Mouse (Mus musculus) lung, postnatal 10 days (tissue): ENCODE results near the gene Gas8.
"Not testable (repeated sequence)": the region's sequence is repeated elsewhere in the genome, so short reads cannot be mapped to it uniquely, and the experiment has no call there.

ENCODE experiments used
- DNase-seq: peaks from one replicate; pipeline ENCODE4 v3.0.0; 2021

Gene Gas8

DNA sequence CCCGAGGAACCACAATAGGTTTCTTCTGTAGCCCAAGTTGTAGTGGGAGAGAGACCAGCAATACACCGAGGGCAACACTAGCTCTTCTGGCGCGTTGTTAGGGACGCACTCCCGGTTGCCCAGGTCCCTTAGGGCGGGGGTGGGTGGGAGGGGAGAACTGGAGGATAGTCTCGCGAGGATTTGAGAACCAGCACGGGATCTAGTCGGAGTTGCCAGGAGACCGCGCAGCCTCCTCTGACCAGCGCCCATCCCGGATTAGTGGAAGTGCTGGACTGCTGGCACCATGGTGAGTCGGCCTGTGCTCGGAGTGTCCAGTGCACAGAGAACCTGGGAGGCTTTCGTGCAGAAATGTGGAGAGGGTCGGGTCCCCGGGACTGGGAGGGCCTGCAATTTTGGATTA lies at the start of gene Gas8:
Gas8 (plus strand) TSS at position 168 of the 400 bp plus-strand sequence.
- DNase-seq: peak; percentile 94

DNA sequence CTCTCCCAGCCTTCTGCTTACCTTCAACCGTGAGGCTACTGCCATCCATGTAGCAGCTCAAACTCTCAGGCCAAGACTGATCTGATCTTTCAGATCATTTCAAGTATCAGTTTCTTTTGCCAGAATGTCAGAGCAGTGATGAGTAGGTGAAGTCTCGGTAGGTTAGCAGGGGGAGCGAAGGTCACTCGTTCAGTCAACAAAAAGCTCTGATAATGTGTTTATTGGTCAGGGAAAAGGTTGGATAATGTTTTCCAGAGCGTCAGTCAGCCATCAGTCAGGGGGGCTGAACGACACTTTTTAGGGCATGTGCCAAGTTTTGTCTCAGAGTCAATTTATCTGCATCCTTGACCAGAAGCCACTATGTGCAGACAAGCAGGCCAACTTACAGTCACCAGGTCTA lies 45.6 kb upstream of the Gas8 start:
- not testable (repeated sequence) for DNase-seq

DNA sequence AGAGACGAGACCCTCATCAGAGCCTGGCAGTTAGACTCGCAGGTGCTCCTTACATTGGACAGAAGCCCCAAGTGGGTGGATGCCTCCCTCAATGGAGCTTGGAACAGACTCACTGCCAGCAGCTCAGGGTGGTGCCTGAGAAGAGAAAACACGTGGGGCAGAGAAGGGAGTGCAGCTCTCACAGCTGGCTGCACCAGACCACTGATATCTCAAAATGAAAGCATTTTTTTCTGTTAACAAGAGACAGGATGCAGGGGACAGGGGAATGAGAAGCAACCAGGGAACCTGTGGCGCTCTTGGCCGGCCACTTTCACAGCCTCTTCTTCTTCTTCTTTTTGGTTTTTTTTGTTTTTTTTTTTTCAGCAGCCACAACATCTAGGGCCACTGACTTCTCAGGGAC lies 44.1 kb upstream of the Gas8 start:
- DNase-seq: not testable (repeated sequence)

- peak; percentile 17 for DNase-seq
Observed at GRCm38 (mm10) chr8:123476911-123477736, 41.5 kb upstream of the Gas8 start.

GRCm38 (mm10) chr8:123477737-123478258 lies 40.8 kb upstream of the Gas8 start, which contains the start of gene Afg3l1:
Gene Afg3l1, plus strand, starts transcription at chr8:123477903.
- peak; percentile 95 for DNase-seq

DNA sequence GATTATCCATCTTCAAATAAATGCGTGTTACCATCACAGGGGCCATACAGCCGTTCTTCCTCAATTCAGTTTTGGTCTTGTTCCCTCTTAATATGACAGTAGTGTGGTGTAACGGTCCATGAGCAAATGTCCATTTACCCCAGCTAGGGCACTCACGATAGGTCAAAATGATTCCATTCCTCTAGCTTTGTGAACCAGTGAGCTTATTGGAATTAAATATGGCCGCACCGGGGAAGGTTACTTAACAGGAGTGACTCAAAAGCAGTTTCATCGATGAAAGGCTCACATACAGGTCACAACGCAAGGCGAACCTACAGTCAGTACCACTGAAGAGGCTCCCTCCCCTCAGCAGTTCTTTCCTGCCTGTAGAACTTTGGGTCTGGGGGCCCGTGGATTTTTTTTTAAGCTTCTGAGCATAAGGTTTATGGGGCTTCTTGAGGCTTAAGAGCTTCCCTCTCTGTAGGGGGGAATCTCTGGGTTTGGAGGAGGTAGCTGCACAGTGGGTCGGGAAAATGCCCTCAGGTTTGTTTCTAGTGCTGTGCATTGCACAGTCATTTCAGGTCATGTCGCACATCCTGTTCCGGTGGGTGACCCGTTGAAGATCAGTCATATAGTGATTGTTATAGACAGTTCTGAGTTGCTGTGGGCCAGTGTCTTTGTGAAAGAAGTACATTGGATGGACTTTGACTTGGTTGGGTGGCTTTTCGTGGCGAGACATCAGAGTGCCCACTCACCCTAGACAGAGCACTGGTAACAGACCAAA lies 40.0 kb upstream of the Gas8 start:
- DNase-seq: peak; percentile 8

GRCm38 (mm10) chr8:123482627-123483026 lies 36.0 kb upstream of the Gas8 start:
- peak; percentile 22 for DNase-seq

- peak; percentile 43 for DNase-seq
Observed at GRCm38 (mm10) chr8:123491280-123492075, 27.2 kb upstream of the Gas8 start.

DNA sequence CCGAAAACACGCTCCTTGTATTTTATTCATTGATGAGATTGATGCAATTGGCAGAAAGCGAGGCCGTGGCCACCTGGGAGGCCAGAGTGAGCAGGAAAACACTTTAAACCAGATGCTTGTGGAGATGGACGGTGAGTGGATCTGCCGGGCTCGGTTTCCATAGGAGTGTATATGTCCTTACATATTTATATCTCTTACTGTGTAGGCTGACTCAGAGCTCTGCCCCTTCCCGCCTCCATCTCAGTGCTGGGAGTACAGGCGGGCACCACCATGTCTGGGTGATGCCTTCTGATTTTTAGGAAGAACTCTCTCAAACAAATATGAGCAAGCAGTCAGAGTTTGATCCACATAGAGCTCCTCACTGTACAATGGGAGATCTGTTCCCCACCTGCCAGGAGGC lies 25.7 kb upstream of the Gas8 start:
- DNase-seq: no peak

DNA sequence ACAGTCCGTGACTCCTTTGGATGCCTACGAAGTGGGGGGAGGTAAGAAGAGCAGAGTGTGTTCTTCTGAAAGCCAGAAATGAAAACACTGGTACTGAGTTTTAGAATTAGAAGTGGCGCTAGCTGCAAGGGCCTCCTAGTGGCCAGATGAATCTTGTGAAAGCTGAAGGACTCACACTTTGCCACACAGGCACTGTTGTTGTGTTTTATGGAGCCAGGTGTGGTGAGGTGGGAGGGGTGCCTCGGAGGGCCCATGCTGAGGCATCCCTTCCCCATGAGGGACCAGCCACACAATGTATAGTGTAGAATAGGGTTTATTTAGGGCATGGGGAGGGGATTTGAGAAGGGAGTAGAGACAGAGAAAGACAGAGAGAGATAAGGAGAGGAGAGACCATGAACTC lies 20.9 kb upstream of the Gas8 start:
- no peak for DNase-seq

- DNase-seq: no peak
Observed at GRCm38 (mm10) chr8:123498963-123499362, 19.7 kb upstream of the Gas8 start.

DNA sequence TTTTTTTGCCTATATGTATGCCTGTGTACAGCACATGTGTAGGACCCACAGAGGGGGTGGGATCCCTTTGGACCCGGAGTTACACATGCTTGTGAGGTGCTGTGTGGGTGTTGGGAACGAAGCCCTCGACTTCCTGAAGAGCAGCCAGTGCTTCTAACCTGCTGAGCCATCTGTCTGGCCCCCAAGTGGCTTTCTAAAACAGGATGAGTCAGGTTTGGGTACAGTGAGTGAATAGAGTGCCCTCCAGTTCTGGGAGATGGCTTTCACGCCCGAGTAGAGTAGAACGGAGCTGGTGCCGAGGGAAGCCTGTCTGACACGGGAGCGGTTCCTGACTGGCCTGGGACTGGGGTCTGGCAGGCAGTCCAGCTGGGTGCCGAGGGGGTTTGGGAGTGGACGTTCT lies 19.1 kb upstream of the Gas8 start:
- no peak for DNase-seq

GRCm38 (mm10) chr8:123502192-123502591 lies 16.4 kb upstream of the Gas8 start:
- DNase-seq: peak; percentile 17

GRCm38 (mm10) chr8:123503801-123504467 lies 14.7 kb upstream of the Gas8 start:
- no peak for DNase-seq

DNA sequence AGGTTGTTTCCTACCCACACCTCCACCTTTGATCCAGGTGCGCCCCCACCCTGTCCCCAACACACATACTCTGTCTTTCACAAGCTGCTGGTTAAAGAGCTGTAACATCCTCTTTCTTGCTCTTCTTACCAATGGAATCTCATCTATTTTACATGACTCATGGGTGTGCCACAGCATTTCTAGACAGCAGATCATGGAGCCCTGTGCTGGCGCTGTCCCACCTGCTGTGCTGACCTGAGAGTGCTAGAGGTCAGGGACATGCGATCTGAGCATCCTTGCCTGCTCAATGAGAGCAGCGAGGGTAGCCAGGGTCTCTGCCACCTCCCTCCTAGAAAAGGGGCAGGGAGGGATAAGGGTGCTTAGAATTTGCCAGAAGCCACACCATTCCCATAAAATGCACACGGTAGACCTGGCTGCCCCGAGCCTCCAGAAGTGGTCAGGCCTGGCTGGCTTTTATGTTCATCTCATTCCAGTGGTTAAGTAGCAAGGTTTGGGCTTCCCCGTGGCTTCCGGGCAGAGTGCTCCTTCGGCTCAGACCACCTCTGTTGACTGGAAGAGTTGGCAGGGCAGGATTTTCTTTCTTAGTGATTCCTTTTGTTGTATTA lies 13.9 kb upstream of the Gas8 start:
- no peak for DNase-seq

DNA sequence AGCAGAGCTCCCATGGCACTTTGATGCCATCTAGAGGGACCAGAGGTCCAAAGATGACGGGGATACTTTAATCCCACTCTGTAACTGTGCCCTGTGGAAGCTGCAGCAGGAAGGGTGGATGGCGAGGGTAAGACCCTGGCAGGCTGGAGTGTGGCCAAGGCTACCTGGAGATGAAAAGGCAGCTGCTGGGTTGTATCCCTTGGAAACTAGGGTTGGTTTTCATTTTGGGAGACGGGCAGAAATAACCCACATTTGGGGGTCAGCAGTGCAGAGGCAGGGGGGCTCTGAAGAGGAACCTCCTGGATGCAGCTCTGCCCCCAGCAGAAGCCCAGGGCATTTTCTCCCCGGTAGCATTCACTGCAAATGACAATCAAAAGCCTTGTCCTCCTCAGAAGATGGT lies 13.4 kb upstream of the Gas8 start:
- DNase-seq: no peak

DNA sequence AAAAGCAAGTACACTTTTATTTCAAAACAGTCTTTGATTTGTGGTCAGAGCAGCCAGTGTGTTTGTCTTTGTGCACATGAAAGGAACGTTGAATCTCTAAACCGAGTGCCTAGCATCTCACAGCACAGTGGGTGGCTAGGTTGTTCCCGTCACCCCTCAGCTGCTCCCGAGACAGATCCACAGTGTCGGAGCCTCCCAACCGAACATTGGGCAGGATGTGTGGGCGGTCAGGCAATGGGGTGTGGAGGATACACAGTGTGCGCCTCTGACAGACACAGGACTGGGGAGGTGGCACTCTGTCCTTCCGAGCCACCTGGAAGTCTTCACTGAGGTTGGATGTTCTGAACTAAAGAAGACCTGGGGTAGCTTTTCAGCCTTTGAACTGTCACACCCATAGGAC lies 12.9 kb upstream of the Gas8 start:
- no peak for DNase-seq

DNA sequence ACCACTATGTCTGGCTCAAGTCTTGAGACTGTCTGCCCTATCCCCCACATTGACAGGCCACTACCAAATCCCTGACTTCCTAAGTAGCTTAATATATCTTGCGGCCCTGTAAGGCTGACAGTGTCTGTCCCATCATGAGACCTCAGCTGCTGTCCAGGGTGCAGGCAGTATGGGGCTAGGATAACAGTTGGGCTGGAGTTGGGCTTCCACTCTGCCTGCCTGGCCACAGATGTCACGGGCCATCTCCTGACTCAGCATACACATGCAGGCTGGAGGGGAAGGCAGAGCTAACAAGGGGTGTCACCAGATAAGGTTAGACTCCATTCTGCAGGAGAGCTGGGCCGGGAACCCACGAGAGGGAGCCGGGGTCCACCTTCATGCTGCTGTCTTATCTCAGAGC lies 11.5 kb upstream of the Gas8 start:
- DNase-seq: no peak

GRCm38 (mm10) chr8:123510819-123511218 lies 7.8 kb upstream of the Gas8 start:
- no peak for DNase-seq

DNA sequence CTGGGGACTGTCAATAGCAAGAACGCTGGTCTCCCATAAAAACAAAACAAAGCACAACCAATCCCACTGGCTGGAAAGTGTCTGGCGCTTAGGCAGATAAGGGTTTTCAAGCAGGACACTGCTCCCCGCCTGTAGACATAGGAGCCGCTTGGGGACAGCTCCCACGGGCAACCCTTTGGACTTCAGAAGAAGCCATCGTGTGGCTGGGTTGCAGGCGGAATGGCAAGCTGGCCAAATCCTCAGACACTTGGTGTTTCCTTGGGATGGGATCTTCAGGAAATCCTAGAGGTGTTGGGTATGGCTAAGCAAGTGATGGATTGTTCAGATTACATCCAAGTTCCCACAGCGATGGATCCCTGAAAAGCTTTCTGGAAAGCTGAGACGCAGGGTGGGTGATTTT lies 4.5 kb upstream of the Gas8 start:
- DNase-seq: no peak

- DNase-seq: peak; percentile 46
Observed at GRCm38 (mm10) chr8:123514781-123515539, 3.7 kb upstream of the Gas8 start, which contains the start of gene Dbndd1. Gene Dbndd1, minus strand, starts transcription at chr8:123515463.
